Mouse (Mus musculus) heart, embryonic 13.5 days (tissue): ENCODE data around the gene Mmp27. TPM values are rescaled to one million over a fixed set of nuclear protein-coding genes. Genes with fewer than 3 reads are reported as not detected.

ENCODE experiments used
- ATAC-seq: fragments of 200-750 bp; cut with Nextera tagmentation; 2 replicates; pipeline ENCODE4 v1.8.0; 2017; ENCODE audit warnings: moderate TSS enrichment; ENCODE audit not compliant: insufficient number of reproducible peaks, low FRiP score, low TSS enrichment; ENCODE audit errors: extremely low read depth
- H3K27ac ChIP-seq: fragments of 300-500 bp; sonication (generic); replicated peaks from 2 replicates; pipeline ENCODE4 v1.5.1; 2015; ENCODE audit warnings: moderate library complexity, mild to moderate bottlenecking, inconsistent platforms
- H3K27me3 ChIP-seq: fragments of 300-500 bp; sonication (generic); replicated peaks from 2 replicates; pipeline ENCODE4 v1.6.1; 2015; ENCODE audit warnings: mild to moderate bottlenecking, inconsistent platforms
- H3K36me3 ChIP-seq: fragments of 300-500 bp; sonication (generic); 2 replicates; pipeline ENCODE4 v1.6.1; 2015; ENCODE audit warnings: mild to moderate bottlenecking, inconsistent platforms
- H3K4me1 ChIP-seq: fragments of 300-500 bp; sonication (generic); 2 replicates; pipeline ENCODE4 v1.6.1; 2015; ENCODE audit warnings: inconsistent platforms
- H3K4me2 ChIP-seq: fragments of 300-500 bp; sonication (generic); 2 replicates; pipeline ENCODE4 v1.6.1; 2015; ENCODE audit warnings: inconsistent platforms, mild to moderate bottlenecking, moderate library complexity
- H3K4me3 ChIP-seq: fragments of 300-500 bp; sonication (generic); 2 replicates; pipeline ENCODE4 v1.5.1; 2015; ENCODE audit warnings: moderate library complexity, mild to moderate bottlenecking, inconsistent platforms
- H3K9ac ChIP-seq: fragments of 300-500 bp; sonication (generic); 2 replicates; pipeline ENCODE4 v1.6.1; 2015; ENCODE audit warnings: inconsistent platforms, mild to moderate bottlenecking, moderate library complexity
- H3K9me3 ChIP-seq: fragments of 300-500 bp; sonication (generic); 2 replicates; pipeline ENCODE4 v1.6.1; 2016; ENCODE audit warnings: inconsistent platforms
- WGBS: fragments of 180-500 bp; shearing (Covaris S2); methylation state at CpG from one replicate; pipeline ENCODE4 v1.1.7; 2015; ENCODE audit warnings: mixed read lengths; 5-methylcytosine and 5-hydroxymethylcytosine counted together
- polyA plus RNA-seq: library from polyadenylated mRNA; unstranded; fragments of >200 nt; fragmentation: Nextera tagmentation; extraction: Ambion mirVana; gene quantifications from 2 replicates; pipeline ENCODE4 v1.2.1, GENCODE M21; 2015

Mmp27 gene
- polyA plus RNA-seq, 1 experiment from 2014 or later: not detected

GRCm38 (mm10) chr9:7604005-7604404 is 32.8 kb downstream of the Mmp27 start:
- H3K9me3 ChIP-seq: no peaks in the 10 kb centered on the region
- ATAC-seq: no peak
- H3K27ac ChIP-seq: no peak overlapping the region
- no peaks in the 10 kb centered on the region for H3K27me3 ChIP-seq
- no peak overlapping the region for H3K4me2 ChIP-seq
- no peaks in the 10 kb centered on the region for H3K36me3 ChIP-seq
- no peak overlapping the region for H3K9ac ChIP-seq
- 57% methylated on average over 6 of the region's 6 CpGs for whole genome bisulfite sequencing
- no peaks in the 10 kb centered on the region for H3K4me1 ChIP-seq
- H3K4me3 ChIP-seq: no peak overlapping the region

DNA sequence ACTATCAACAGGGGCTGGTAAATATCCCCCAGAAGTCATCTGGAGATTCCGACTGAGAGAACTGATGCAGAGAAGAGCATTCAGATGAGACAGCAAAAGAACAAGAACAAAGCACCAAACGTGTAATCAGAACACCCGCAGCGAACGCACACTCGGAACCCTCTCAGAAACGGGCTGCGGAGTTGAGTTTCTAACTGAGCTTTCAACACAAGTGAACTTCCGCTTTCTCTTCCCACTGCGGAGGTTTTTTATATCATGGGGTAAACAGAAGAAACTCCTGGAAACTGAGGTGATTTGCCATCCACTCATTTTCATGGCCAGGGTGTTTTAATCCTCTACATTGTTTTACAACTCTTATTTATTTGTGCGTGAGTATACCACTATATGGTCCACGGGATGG is 34.4 kb downstream of the Mmp27 start:
- Histone ChIP-seq H3K27ac (no peak overlapping the region), H3K4me3 (no peak overlapping the region), H3K9me3 (peaks cover 5% of the 10 kb centered on the region; the same call in 1 of the 2 replicates), H3K4me1 (no peaks in the 10 kb centered on the region), H3K36me3 (no peaks in the 10 kb centered on the region), H3K27me3 (no peaks in the 10 kb centered on the region), H3K4me2 (no peak overlapping the region), H3K9ac (no peak overlapping the region)
- no peak for ATAC-seq
- 82% methylated on average over 12 of the region's 12 CpGs for WGBS

GRCm38 (mm10) chr9:7622582-7622981 is 51.4 kb downstream of the Mmp27 start:
- Histone ChIP-seq H3K4me2 (no peak overlapping the region), H3K36me3 (no peaks in the 10 kb centered on the region), H3K9ac (no peak overlapping the region), H3K4me1 (no peaks in the 10 kb centered on the region), H3K9me3 (no peaks in the 10 kb centered on the region), H3K4me3 (no peak overlapping the region), H3K27me3 (no peaks in the 10 kb centered on the region), H3K27ac (no peak overlapping the region)
- no peak for ATAC-seq
- WGBS: 65% methylated on average over 3 of the region's 3 CpGs

DNA sequence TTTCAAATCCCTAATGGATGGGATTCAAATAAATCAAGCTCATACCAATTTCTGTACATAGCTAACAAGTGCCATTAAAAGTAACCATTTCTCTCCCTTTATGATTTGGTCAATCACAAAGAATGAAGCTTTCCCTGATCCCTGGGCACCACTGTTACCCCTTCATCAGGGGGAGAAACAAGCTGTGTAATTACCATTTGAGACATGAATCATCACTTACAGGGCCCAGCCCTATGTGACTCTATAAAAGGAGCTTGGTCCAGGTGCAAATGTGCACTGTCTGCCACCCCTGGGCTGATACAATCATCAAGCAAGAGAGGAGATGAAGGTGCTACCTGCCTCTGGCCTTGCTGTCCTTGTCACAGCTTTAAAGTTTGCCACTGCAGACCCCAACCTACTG is 56.7 kb downstream of the Mmp27 start, which contains the start of gene Mmp20:
Gene Mmp20, plus strand, starts transcription at position 301 of the 400 bp plus-strand sequence.
- H3K36me3 ChIP-seq: no peaks in the 10 kb centered on the region
- no peak for ATAC-seq

More for the DNA sequence above, 56.7 kb downstream of the Mmp27 start, which contains the start of gene Mmp20:
- Histone ChIP-seq H3K4me2 (no peak within 1 kb of the TSS), H3K4me3 (no peak within 1 kb of the TSS), H3K27me3 (no peaks in the 10 kb centered on the region), H3K9ac (no peak within 1 kb of the TSS), H3K9me3 (no peaks in the 10 kb centered on the region), H3K27ac (no peak within 1 kb of the TSS), H3K4me1 (no peaks in the 10 kb centered on the region)

Other genes with a start within 250 kb of the Mmp27 start
- 0.09 and 0.27 TPM in 2 replicates for gene Mmp12, start 227.0 kb upstream of the Mmp27 start, polyA plus RNA-seq
- gene Mmp1b, start 183.3 kb upstream of the Mmp27 start, polyA plus RNA-seq: not detected in 2 replicates
- not detected in 2 replicates for gene Mmp3, start 125.6 kb upstream of the Mmp27 start, polyA plus RNA-seq
- not detected in 2 replicates for gene Mmp10, start 69.0 kb upstream of the Mmp27 start, polyA plus RNA-seq
- gene Mmp8, start 12.9 kb upstream of the Mmp27 start, polyA plus RNA-seq: 0.08 and 0.13 TPM in 2 replicates
- gene Mmp20, start 56.8 kb downstream of the Mmp27 start, polyA plus RNA-seq: not detected in 2 replicates
- not detected in 2 replicates for gene Mmp7, start 120.7 kb downstream of the Mmp27 start, polyA plus RNA-seq
- gene Tmem123, start 192.6 kb downstream of the Mmp27 start, polyA plus RNA-seq: 84.2 and 90.9 TPM in 2 replicates